Mouse (Mus musculus): ENCODE results near the gene Nrtn.

The Nrtn gene

DNA sequence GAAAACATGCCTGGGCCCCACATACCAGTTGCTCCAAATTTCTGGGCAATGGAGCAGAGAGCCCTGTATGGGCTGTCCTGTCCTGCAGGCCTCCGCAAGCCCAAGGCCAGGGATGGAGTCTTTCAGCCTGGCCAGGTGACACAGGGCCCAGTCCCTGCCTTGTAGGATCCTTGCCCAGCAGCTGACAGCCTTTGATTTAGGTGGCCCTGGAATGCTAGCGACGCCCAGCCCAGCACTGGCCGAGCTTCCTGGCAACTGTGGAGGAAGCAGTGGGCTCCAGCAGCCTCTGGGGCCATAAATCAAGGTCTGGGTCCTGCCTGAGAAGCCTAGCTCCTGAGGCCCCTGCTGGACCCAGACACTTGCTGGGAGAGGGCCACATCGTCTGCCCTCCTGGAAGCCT lies 34.9 kb downstream of the Nrtn start:
- DNase-seq (ENCODE audit: low spot score): peak; percentile 31

DNA sequence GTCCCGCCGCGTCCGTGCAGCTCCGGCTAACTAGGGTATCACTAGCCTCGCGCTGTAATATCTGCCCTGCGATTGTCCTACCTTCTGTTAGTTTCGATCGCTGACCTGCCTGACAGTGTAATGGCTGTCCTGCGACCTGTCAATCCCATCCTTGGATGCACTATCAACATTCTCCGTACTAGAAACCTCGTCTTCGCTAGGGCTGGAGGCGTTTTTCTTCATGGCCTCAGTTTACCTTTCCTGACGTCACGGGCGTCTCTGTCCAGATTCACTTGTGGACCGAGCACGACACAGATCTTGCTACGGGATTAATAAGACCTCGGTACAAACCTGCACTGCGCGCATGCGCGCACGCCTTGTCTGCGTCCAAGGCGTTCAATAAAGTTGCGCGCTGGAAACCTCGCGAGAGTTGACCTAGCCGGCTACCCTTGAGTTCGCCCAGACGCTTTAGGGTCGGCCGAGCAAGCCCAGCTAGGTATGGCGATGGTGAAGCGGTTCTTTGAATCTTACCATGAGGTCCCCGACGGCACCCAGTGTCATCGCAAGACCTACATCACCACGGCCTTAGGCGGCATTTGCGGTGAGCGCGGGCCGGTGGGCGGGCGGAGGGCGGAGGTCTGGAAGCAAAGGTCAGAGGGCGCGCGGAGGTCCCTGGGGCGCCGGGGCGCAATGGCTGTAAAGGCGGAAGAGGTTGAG lies 39.8 kb downstream of the Nrtn start, which contains the start of the genes Ndufa11 and Vmac:
TSS of gene Ndufa11 (plus strand) at position 405 of the 696 bp plus-strand sequence.
TSS of gene Vmac (minus strand) at position 660 of the 696 bp plus-strand sequence.
- peak; percentile 87 for DNase-seq (ENCODE audit: low spot score)

DNA sequence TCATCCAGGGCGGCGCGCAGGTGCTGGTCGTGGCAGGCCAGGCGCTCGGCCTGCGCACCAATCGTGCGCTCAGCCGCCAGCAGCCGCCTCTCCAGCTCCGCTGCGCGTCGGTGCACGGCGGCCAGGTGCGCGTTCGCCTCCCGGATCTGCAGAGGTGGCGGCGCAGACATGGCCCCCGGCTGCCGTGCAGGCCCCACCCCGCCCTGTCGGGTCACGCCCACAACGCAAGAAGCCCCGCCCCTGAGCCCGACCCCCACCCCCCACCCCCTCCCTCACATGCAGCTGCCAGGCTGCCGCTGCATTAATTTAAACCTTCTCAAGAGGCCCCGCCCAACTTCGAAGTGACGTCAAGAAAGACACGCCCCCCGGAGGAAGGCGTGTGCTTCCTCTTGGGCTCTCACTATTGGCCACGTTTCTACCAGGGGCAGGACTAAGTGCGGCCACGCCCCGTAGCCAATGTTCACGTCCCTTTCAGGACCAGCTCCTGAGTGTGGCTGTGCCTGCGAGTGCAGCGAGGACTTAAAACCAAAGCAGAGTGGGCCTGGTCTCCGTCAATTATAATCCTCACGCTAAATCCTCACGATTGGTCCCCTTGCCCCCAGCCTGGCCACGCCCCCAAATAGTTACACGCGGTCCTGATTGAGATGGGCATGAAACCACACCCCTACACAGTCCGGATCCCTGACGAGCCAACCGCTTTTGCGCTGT lies 40.5 kb downstream of the Nrtn start:
- peak; percentile 96 for DNase-seq (ENCODE audit: low spot score)

DNA sequence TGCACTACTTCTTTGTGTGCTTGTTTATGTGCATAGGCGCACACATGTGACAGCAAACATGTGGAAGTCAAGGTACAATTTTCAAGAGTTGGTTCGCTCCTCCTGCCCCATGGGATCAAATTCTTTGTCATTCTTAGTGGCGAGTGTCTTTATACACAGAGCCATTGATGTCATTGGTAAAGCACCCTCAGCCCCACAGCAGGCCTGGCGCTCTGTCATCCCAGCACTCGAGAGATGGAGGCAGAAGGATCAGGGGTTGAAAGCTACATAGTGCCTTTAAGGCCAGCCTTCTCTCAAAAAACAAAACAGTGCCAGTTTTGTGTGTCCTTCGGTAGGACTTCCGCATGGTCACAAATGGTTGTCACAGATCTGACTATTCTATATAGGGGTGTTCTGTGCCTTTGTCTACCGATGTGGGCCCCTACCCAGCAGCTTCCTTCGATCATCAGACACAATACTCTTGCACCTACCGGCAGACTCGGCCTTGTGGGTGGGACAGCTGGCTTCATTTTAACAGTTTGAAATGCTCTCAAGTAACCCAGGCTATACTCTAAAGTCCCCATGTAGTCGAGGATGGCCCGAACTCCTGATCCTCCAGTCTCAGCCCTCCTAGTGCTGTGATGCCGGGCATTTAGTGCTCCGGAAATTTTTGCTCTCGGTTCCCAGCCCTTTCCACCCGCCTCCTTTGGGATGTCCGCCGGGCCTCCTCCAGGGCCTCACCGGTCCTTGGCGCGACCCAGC lies 41.2 kb downstream of the Nrtn start:
- DNase-seq (ENCODE audit: low spot score): no peak

DNA sequence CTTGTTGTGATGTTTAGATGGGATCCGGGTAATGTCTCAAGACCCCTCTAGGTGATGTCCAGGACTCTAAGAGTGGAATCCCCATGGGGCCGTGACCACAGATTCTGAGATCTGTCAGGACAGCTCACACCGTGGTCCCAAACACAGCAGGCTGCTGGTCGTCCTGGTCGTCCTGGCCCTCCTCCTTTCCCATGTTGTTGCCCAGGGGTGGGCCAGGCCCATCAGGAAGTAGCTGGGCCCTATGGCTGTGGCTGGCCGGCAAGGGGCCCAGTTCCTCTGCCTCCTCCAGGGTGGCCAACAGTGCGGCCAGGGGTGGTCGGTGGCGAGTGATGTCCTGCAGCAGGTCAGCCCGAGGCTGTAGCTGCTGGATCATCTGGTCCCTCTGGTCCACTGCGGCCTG lies 42.0 kb downstream of the Nrtn start:
- no peak for DNase-seq (ENCODE audit: low spot score)

DNA sequence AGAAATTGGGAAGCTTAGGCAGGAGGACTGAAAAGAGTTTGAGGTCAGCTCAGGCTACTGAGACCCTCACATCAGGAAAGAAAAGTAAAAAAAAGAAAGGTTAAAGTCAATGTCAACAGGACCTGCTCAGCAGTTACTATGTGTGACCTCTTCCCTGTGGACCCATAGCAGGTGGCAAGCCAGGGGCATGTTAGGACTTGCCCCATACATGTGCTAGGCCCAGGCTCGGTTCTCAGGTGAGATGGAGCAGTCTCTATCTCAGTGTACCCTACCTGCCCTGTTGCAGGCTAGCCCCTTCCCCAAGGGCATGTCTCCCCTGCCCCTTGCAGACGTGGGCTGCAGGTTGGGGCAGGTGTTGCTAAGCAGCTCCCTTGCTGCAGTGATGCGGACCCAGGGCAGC lies 47.6 kb downstream of the Nrtn start:
- DNase-seq (ENCODE audit: low spot score): no peak

DNA sequence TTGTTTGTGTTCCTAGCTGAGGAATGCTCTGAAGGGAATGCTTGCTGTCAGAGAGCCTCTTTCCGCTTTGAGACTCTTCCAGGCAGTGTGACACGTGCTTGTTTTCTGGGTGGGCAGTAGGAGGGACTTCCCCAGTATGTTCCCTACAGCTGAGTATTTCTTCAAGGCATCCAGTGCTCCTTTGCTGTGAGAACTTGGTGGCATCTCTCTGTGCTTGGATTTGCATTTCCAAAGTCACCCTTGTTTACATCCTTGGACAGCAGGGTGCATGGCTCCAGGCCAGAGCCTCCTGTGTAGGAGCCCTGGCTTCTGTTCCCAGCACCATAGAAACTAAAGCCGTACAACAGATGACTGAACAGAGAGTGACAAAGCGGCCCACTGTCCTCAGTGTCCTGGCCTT lies 48.6 kb downstream of the Nrtn start:
- no peak for DNase-seq (ENCODE audit: low spot score)

DNA sequence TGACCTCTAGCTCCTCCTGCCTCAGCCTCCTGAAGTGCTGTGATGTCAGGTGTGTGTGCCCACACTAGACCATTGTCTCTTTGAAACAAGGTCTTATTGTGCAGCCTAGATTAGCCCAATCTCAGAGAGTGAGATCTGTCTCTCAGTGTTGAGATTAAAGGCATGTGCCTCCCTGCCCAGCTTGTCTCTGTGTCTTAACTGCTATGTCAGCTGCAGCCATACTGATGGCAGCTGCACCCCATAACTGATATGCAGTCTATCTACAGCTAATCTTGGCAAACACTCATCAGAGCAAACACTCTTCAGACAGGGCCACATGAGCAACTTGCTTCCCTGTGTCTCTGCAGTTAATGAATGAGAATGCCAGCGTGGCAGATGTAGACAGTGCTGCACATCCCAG lies 50.8 kb downstream of the Nrtn start:
- no peak for DNase-seq (ENCODE audit: low spot score)

DNA sequence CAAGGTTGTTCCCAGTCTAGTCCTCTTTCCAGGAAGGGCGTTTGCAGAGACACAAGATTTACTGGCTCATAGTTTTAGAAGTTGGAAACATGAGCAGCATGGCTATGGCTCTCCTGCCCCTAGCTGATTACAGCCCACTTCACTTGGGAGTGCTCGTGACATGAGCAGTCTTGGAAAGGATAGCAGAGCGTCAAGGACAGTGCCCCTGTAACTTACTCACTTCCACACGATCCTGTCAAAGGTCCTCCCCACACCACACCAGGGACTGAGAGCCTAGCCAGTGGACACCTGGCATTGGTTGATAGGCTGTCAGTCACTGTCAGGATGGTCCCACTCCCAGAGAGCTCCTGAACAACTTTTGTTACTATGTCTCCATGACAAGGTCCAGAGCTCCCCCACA lies 54.3 kb downstream of the Nrtn start:
- DNase-seq (ENCODE audit: low spot score): no peak

Measured in ovary, postnatal 14 days (tissue).